Mouse (Mus musculus): ENCODE data around the gene D10Wsu102e.

- no peak for TF ChIP-seq CTCF (IDR thresholded peaks at IDR 0.05; ENCODE audit: low read depth, low read length)
- no peak for TF ChIP-seq GATA1 (IDR thresholded peaks at IDR 0.05; ENCODE audit: borderline replicate concordance, low read length)
- TF ChIP-seq POLR2AphosphoS5 (IDR thresholded peaks at IDR 0.05; ENCODE audit: insufficient replicate concordance, low read depth, low read length), result no peak
Measured at GRCm38 (mm10) chr10:83353680-83354332, 6.2 kb upstream of the D10Wsu102e start.

Measured in G1E (cell line).